Mouse (Mus musculus) liver, embryonic 15.5 days (tissue): ENCODE data around the gene Cttn. TPM values are rescaled to one million over a fixed set of nuclear protein-coding genes. Genes with fewer than 3 reads are reported as not detected.
A peak's percentile ranks its signal among the peaks of the same experiment; 100 is the strongest.

Source experiments
- ATAC-seq: fragments of 200-750 bp; cut with Nextera tagmentation; 2 replicates; pipeline ENCODE4 v1.8.0; 2017; ENCODE audit warnings: moderate number of reproducible peaks, mild to moderate bottlenecking, moderate library complexity; ENCODE audit not compliant: insufficient read depth
- H3K27ac ChIP-seq: fragments of 300-500 bp; sonication (generic); replicated peaks from 2 replicates; pipeline ENCODE4 v1.5.1; 2015; ENCODE audit warnings: mild to moderate bottlenecking, inconsistent platforms
- H3K27me3 ChIP-seq: fragments of 300-500 bp; sonication (generic); 2 replicates; pipeline ENCODE4 v1.6.1; 2015; ENCODE audit warnings: mild to moderate bottlenecking, inconsistent platforms
- H3K36me3 ChIP-seq: fragments of 300-500 bp; sonication (generic); replicated peaks from 2 replicates; pipeline ENCODE4 v1.6.1; 2015; ENCODE audit warnings: moderate library complexity, mild to moderate bottlenecking, inconsistent platforms
- H3K4me1 ChIP-seq: fragments of 300-500 bp; sonication (generic); replicated peaks from 2 replicates; pipeline ENCODE4 v1.6.1; 2015; ENCODE audit warnings: inconsistent platforms
- H3K4me2 ChIP-seq: fragments of 300-500 bp; sonication (generic); 2 replicates; pipeline ENCODE4 v1.6.1; 2015; ENCODE audit warnings: moderate library complexity, mild to moderate bottlenecking, inconsistent platforms
- H3K4me3 ChIP-seq: fragments of 300-500 bp; sonication (generic); replicated peaks from 2 replicates; pipeline ENCODE4 v1.5.1; 2015; ENCODE audit warnings: mild to moderate bottlenecking, inconsistent platforms
- H3K9ac ChIP-seq: fragments of 300-500 bp; sonication (generic); 2 replicates; pipeline ENCODE4 v1.6.1; 2015; ENCODE audit warnings: moderate library complexity, mild to moderate bottlenecking, inconsistent platforms
- H3K9me3 ChIP-seq: fragments of 300-500 bp; sonication (generic); replicated peaks from 2 replicates; pipeline ENCODE4 v1.6.1; 2016; ENCODE audit warnings: inconsistent platforms
- WGBS: fragments of 180-500 bp; shearing (Covaris S2); methylation state at CpG from one replicate; pipeline ENCODE4 v1.1.7; 2015; ENCODE audit warnings: mixed read lengths; ENCODE audit not compliant: insufficient replicate concordance; 5-methylcytosine and 5-hydroxymethylcytosine counted together
- polyA plus RNA-seq: library from polyadenylated mRNA; unstranded; fragments of >200 nt; fragmentation: Nextera tagmentation; extraction: Ambion mirVana; gene quantifications from 2 replicates; pipeline ENCODE4 v1.2.1, GENCODE M21; 2015

Gene Cttn
- 32.9 and 35.8 TPM in 2 replicates for polyA plus RNA-seq

- ATAC-seq = peak; percentile 87
- Histone ChIP-seq H3K27me3 (no peaks in the 10 kb centered on the region), H3K4me2 (peak within 1 kb of the TSS; percentile 91), H3K4me3 (peak within 1 kb of the TSS; percentile 83), H3K9me3 (no peaks in the 10 kb centered on the region), H3K4me1 (peaks cover 28% of the 10 kb centered on the region), H3K27ac (peak within 1 kb of the TSS; percentile 69), H3K9ac (peak within 1 kb of the TSS; percentile 84), H3K36me3 (peaks cover 2% of the 10 kb centered on the region; the same call in 1 of the 2 replicates)
- WGBS = 4% methylated on average over 30 of the region's 30 CpGs
Observed at GRCm38 (mm10) chr7:144470545-144471059, at the start of gene Cttn. TSS of gene Cttn (minus strand) at chr7:144471009.

GRCm38 (mm10) chr7:144519852-144520251 is 49.0 kb upstream of the Cttn start:
- WGBS = 92% methylated on average over 5 of the region's 5 CpGs
- Histone ChIP-seq H3K4me2 (no peak overlapping the region), H3K36me3 (peaks cover 54% of the 10 kb centered on the region), H3K4me1 (peaks cover 30% of the 10 kb centered on the region), H3K27me3 (no peaks in the 10 kb centered on the region), H3K9ac (no peak overlapping the region), H3K27ac (no peak overlapping the region), H3K9me3 (no peaks in the 10 kb centered on the region), H3K4me3 (no peak overlapping the region)
- ATAC-seq = no peak

- ATAC-seq = no peak
- 72% methylated on average over 5 of the region's 5 CpGs for WGBS
- H3K36me3 ChIP-seq = peaks cover 85% of the 10 kb centered on the region
Observed at GRCm38 (mm10) chr7:144516711-144517110, 45.9 kb upstream of the Cttn start.

GRCm38 (mm10) chr7:144509090-144509489 is 38.3 kb upstream of the Cttn start:
- no peak for ATAC-seq
- no peak overlapping the region for H3K4me2 ChIP-seq
- H3K36me3 ChIP-seq = peaks cover 93% of the 10 kb centered on the region
- H3K9ac ChIP-seq = no peak overlapping the region
- no peaks in the 10 kb centered on the region for H3K9me3 ChIP-seq
- H3K27ac ChIP-seq = no peak overlapping the region
- no peak overlapping the region for H3K4me3 ChIP-seq
- 78% methylated on average over 4 of the region's 4 CpGs for WGBS
- H3K27me3 ChIP-seq = no peaks in the 10 kb centered on the region
- peaks cover 9% of the 10 kb centered on the region; the same call in 1 of the 2 replicates for H3K4me1 ChIP-seq

More at GRCm38 (mm10) chr7:144516711-144517110, 45.9 kb upstream of the Cttn start:
- Histone ChIP-seq H3K4me2 (no peak overlapping the region), H3K9ac (no peak overlapping the region), H3K4me3 (no peak overlapping the region), H3K27me3 (no peaks in the 10 kb centered on the region), H3K9me3 (no peaks in the 10 kb centered on the region), H3K27ac (no peak overlapping the region), H3K4me1 (no peaks in the 10 kb centered on the region)

GRCm38 (mm10) chr7:144506807-144507206 is 36.0 kb upstream of the Cttn start:
- H3K4me1 ChIP-seq = peaks cover 9% of the 10 kb centered on the region; the same call in 1 of the 2 replicates
- H3K36me3 ChIP-seq = peaks cover 92% of the 10 kb centered on the region
- no peak overlapping the region for H3K27ac ChIP-seq
- no peaks in the 10 kb centered on the region for H3K27me3 ChIP-seq
- ATAC-seq = no peak
- no peaks in the 10 kb centered on the region for H3K9me3 ChIP-seq
- 35% methylated on average over 1 of the region's 1 CpGs for WGBS
- H3K4me3 ChIP-seq = no peak overlapping the region
- H3K9ac ChIP-seq = no peak overlapping the region
- H3K4me2 ChIP-seq = no peak overlapping the region

GRCm38 (mm10) chr7:144503959-144504358 is 33.1 kb upstream of the Cttn start:
- Histone ChIP-seq H3K4me3 (no peak overlapping the region), H3K4me1 (peaks cover 9% of the 10 kb centered on the region; the same call in 1 of the 2 replicates), H3K27ac (no peak overlapping the region), H3K36me3 (peaks cover 90% of the 10 kb centered on the region), H3K9me3 (no peaks in the 10 kb centered on the region), H3K27me3 (no peaks in the 10 kb centered on the region), H3K4me2 (no peak overlapping the region), H3K9ac (no peak overlapping the region)
- 75% methylated on average over 4 of the region's 4 CpGs for WGBS
- ATAC-seq = no peak

GRCm38 (mm10) chr7:144492931-144493330 is 22.1 kb upstream of the Cttn start:
- H3K27ac ChIP-seq = peak overlapping the region; percentile 67
- no peak overlapping the region for H3K4me3 ChIP-seq
- H3K27me3 ChIP-seq = no peaks in the 10 kb centered on the region
- 13% methylated on average over 1 of the region's 1 CpGs for WGBS
- 0 out of 2 replicates have a peak overlapping the region, but pooled peaks have one; percentile 6 for H3K9ac ChIP-seq
- peak; percentile 78 for ATAC-seq
- H3K4me1 ChIP-seq = peaks cover 55% of the 10 kb centered on the region
- peaks cover 58% of the 10 kb centered on the region for H3K36me3 ChIP-seq
- H3K4me2 ChIP-seq = no peak overlapping the region
- H3K9me3 ChIP-seq = no peaks in the 10 kb centered on the region

- Histone ChIP-seq H3K9me3 (no peaks in the 10 kb centered on the region), H3K27me3 (no peaks in the 10 kb centered on the region), H3K4me3 (no peak overlapping the region), H3K36me3 (peaks cover 53% of the 10 kb centered on the region), H3K27ac (no peak overlapping the region), H3K4me1 (peaks cover 55% of the 10 kb centered on the region), H3K4me2 (no peak overlapping the region), H3K9ac (no peak overlapping the region)
- WGBS = 46% methylated on average over 8 of the region's 8 CpGs
- ATAC-seq = no peak
Observed at GRCm38 (mm10) chr7:144490201-144490873, 19.5 kb upstream of the Cttn start.

GRCm38 (mm10) chr7:144489067-144489774 is 18.4 kb upstream of the Cttn start:
- Histone ChIP-seq H3K4me1 (peaks cover 55% of the 10 kb centered on the region), H3K9me3 (no peaks in the 10 kb centered on the region), H3K4me3 (no peak overlapping the region), H3K4me2 (no peak overlapping the region), H3K27ac (peak overlapping the region; percentile 14; the same call in 1 of the 2 replicates), H3K27me3 (no peaks in the 10 kb centered on the region), H3K36me3 (peaks cover 54% of the 10 kb centered on the region), H3K9ac (no peak overlapping the region)
- peak; percentile 20; the same call in 1 of the 2 replicates for ATAC-seq
- 14% methylated on average over 6 of the region's 6 CpGs for WGBS

- ATAC-seq = no peak
- Histone ChIP-seq H3K27ac (no peak overlapping the region), H3K36me3 (peaks cover 82% of the 10 kb centered on the region)
Observed at GRCm38 (mm10) chr7:144480314-144480713, 9.5 kb upstream of the Cttn start.

GRCm38 (mm10) chr7:144479569-144479968 is 8.8 kb upstream of the Cttn start:
- Histone ChIP-seq H3K36me3 (peaks cover 75% of the 10 kb centered on the region), H3K27me3 (no peaks in the 10 kb centered on the region)
- 69% methylated on average over 1 of the region's 1 CpGs for WGBS

More at GRCm38 (mm10) chr7:144480314-144480713, 9.5 kb upstream of the Cttn start:
- H3K4me2 ChIP-seq = no peak overlapping the region
- no peaks in the 10 kb centered on the region for H3K9me3 ChIP-seq
- no peak overlapping the region for H3K9ac ChIP-seq
- no peak overlapping the region for H3K4me3 ChIP-seq
- H3K27me3 ChIP-seq = no peaks in the 10 kb centered on the region
- no peaks in the 10 kb centered on the region for H3K4me1 ChIP-seq

More at GRCm38 (mm10) chr7:144479569-144479968, 8.8 kb upstream of the Cttn start:
- H3K9ac ChIP-seq = no peak overlapping the region
- H3K27ac ChIP-seq = no peak overlapping the region
- ATAC-seq = no peak
- H3K9me3 ChIP-seq = no peaks in the 10 kb centered on the region
- no peaks in the 10 kb centered on the region for H3K4me1 ChIP-seq
- no peak overlapping the region for H3K4me3 ChIP-seq
- H3K4me2 ChIP-seq = no peak overlapping the region
